Mouse (Mus musculus): ENCODE data around the gene Nedd9. TPM values are rescaled to one million over a fixed set of nuclear protein-coding genes. Genes with fewer than 3 reads are reported as not detected.
"Not testable (repeated sequence)": the region's sequence is repeated elsewhere in the genome, so short reads cannot be mapped to it uniquely, and the experiment has no call there.

The Nedd9 gene
- total RNA-seq, 2 experiments from 2014 or later: 15.1 to 17.4 TPM

DNA sequence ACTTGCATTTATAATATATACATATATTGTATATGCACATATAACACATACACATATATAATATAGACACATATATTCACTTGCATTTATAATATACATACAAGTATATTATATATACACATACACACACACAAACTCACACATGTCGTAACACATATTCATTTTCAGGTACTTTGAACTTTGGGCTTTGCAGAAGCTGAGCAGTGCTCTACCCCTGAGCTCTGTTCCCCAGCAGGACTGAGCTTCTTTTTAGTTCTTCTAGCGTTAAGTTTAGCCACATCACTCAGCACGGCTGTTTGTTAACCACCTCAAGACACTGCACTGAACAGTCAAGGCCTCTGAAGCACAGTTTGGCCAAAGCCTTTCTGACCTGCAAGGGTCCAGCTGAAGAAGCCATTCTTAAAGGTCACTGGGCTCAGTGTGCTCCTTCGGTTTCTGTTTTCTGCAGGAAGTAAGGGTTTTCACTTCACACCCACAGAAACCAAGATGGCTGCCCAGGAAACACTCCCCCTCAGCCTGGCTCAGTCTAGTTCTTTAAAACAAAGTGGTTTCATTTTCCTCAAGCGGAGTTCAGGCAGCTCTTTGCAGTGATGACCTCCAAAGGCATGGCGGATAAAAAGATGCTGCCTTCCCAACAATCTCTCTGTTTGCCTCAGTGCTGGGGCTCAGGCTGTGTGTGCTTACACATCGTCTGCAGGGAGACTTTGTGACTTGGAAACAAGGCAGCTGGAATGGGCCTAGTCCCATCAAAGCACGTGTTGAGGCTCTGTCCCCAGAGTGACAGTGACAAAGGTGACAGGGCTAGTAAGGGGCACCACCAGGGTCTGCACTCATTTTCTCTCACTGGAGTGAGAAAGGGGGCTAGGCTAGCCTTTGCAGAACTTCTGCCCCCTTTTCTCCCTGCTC, 114.4 kb downstream of the Nedd9 start:
- no peak for DNase-seq

DNA sequence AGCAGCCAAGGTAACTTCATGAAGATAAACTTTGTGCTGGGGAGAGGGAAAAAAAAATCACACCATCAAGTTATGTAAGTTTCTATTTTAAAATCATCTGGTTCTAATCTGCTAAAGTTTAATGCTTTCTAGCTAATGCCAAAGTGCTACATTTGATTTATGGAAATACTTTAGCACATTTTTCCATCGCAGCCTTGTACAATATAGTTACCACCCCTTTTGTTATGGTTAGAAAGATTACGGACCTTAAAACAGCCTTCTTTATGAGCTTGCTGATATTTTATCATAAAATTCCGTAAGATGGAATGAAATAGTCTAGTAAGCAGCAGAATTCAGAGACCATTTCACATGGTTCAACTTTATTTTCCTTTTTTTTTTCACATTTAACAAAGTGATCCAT, 115.6 kb downstream of the Nedd9 start:
- no peak for DNase-seq

DNA sequence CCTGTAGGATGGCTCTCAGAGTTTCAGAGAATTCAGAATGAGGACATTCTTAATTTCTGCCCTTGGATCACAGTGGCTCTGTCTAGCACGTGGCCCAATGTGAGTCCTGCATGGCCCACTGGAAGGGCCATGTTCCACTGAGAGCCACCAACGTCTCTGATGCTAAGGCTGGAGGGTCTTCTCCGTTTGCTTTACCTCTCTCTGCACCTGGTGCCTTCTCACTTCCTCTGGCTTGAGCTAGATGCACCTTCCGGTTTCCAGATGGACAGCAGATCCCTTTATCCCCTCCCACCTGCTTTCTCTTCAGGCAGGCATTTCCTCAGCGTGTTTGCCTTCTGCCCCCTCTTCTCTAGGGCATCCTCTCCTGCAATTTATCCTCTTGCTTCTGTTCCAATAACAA, 118.5 kb downstream of the Nedd9 start:
- DNase-seq: no peak

DNA sequence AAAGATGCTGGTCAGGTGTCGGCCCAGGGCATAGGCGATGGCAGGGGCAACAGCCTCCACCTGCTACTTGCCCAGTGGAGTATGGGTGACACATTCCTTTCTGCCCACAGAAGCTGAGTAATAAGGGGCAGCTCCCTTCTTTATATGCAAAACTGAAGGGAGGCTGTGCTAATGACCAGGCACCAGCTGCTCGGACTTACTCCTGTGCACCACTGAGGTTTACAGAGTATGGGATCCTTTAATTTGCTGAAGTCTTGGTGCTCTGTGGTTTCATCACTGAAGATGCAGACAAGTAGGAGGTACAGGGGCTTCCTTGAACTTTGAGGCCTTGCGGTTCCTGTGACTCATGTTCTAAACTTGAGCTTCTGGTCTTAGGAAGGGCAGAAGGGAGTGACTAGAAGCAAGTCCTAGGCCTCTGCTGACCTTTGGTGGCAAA, 120.0 kb downstream of the Nedd9 start:
- no peak for DNase-seq

DNA sequence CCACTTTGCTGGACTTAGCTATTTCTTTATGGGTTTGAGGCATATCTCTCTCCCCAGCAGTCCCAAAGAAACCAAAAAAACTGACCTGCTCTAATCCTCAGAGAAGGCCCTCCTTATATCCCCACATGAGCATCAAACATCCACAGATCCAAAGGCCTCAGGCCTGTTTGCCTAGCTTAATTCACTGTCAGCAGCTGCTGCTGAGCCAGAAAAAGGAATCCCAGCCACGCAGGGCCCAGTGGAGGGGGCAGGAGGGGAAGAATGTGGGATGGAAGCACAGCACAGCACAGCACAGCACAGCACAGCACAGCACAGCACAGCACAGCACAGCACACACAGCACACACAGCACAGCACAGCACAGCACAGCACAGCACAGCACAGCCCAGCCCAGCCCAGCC, 120.6 kb downstream of the Nedd9 start:
- DNase-seq: not testable (repeated sequence)

DNA sequence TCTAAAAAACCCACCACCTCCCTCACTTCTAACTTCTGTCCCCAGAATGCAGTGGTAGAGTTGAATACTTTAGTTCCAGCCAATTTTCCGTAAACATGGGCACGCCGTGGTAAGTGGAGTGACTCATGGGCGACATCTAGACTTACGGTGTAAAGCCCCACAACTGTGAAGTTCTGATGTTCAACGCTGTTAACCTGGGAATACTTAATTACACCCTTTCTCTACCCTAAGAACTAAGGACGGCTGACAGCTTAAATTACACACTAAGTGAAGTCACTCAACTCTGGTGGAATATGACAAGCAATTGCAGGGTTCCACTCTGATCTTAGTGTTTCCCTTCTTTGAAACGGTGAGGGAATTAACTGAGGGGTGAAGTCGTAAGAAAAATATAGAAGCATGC, 122.9 kb downstream of the Nedd9 start:
- DNase-seq: no peak

DNA sequence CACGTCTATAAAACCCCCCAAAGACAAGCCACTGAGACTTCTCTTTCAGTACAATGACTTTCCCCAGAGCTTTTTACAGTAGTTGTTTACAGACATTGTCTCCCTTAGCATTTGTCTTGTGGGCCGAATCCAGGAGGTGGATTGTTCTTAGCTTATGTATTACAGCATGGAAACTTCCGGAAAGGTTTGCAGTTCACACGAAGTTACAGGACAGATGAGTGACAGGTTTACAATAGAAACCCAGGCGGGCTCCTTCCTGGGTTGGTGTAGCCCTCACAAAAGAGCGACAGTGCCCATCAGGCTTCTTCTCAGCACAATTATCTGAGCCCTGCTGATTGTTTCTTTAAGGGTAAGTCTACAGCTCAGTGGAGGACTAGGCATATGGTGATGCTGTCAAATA, 124.3 kb downstream of the Nedd9 start:
- no peak for DNase-seq

DNA sequence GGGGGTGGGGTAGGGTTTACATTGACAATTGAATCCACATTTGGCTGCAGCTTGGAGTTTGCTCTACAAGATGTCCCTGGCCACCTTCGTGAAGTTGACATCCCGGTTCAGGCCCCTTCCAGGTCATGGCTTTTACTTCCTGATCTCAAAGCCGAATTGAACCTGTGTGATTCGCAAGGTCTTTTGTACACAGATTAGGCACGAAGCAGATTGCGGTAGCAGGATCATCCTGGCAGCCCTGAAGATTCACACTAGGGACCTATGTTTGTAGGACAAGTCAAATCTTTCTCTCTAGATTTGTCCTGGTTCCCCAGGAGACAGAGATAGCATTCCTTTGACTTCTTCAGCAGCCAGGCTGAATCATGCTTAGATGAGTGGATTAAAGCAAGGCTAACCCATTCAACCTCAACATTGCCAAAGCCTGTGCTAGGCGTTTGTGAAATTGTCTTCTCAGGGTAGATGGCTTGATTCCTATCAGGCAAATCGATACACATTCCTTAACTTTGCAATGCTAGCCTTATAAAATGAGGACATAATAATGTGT, 126.8 kb downstream of the Nedd9 start:
- no peak for DNase-seq

DNA sequence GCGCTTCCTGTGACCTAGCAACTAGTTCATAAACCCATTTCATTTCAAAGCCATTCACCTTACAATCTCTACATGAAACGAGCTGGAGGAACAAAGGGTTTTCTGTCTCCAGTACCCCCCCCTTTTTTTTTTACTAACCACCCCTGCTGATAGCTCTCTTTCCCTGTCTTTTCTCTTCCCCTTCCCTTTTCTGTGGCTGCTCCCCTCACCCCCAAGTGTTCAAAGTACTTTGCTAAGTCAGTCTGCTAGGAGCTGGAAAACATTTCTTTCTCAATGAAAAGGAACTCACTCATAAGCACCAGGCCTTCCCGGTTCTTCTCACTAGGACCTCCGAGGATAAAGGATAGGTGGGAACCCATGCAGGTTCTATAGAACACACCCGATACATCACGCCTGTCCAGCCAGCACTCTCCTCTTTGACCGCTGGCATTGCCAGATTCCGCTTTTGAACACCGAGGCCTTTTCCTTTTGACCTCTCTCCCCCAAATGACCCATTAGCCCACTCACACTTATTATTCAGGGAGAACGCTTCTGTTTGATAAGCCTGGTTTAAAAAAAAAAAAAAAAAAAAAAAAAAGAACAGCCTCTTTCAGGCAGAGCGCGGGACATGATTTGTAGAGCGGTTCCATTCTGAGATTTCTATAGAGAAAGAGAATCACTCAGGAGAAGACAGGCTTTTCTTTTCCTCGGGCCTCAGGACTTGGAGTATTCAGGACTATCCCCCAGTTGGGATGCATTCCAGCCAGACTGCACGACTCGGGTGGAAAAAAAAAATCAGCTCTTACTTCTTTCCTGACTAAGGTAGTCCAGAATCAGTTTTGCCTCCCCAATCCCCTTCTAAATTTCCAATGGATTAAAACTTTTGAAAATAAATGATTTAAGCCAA, 127.6 kb downstream of the Nedd9 start:
- DNase-seq: no peak

DNA sequence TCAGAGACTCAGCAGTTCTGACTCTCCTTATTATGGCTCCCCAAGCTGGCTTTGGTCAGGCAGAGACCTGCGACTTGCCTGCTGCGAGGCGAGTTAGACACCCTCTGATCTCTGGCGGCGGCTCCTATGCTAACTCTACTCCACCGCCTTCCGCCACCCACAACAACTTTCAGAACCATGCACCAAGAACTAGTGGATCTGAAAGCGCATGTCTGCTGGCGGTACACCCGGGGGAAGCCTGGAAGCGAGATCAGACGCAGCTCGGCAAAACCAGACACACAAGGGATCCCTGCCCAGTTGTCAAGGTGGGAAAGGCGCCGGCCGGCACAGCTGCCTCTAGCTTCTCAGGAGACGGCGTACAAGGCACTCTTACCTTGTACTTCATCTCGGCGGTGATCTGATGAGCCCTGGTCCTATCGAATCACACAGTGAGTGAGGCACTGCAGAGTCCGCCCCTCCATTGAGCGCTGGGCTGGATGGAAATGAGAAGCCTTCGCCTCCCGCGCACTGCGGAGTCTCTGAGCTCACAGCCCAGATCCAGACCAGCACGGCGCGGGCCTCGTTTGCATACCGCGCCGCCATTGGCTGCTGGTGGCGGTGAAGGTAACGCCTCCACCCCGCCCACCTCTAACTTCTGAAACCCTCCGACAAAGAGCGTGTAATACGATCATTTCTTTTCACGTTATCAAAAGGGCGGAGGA, 128.5 kb downstream of the Nedd9 start:
- DNase-seq: peak; percentile 89

DNA sequence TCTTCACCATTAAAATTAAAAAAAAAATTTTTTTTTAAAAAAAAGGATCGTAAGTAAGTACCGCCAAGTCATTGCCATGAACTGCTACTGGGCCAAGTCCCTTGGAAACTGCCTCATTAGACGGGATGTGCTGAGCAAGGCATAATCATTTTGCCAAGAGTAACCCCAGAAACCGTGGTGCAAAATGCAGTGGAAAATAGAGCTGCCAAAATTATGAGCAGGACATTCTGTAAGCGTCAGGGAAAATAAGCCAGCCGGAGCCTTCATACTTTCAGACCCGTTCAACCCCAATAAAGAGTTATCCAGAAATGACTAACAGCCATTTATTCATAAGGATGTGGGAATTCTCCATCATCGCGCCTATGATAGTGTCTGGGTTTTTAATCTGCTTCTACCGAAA, 129.2 kb downstream of the Nedd9 start:
- DNase-seq: no peak

DNA sequence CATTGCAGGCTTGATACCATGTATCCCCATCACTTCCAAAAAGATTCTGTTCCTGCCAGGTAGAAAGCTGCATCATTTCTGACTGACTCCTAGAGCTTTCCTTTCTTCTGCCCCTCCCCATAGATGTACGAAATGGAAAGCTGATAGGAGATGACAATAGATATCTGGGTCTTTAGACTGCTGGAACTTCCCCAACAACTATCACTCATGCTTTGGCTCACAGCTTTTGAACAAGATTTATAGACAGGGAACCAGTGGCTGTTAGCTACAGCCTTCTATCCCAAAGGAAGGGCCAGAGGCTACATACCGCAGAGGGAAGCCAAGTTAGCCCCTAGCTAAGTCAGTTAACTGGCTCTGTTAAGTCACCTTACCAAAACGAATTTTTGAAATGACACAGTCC, 129.6 kb downstream of the Nedd9 start:
- no peak for DNase-seq

DNA sequence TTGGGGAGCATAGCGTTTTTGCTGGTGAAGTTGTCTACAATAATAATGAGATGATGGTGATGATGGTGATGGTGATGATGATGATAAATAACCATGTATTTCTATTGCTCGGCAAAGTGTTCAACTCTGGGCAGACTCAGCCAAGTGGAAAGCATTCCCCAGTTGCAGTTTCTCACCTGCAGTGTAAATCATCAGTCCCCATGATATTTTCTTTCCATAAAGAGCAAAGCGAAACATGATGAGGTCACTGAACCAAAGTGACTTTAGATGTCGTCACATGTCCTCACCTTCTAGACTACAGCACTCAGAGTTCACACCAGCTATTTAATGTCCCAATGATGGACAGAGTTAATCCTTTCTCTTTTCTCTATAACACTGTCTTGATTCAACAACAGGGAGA, 130.0 kb downstream of the Nedd9 start:
- no peak for DNase-seq

DNA sequence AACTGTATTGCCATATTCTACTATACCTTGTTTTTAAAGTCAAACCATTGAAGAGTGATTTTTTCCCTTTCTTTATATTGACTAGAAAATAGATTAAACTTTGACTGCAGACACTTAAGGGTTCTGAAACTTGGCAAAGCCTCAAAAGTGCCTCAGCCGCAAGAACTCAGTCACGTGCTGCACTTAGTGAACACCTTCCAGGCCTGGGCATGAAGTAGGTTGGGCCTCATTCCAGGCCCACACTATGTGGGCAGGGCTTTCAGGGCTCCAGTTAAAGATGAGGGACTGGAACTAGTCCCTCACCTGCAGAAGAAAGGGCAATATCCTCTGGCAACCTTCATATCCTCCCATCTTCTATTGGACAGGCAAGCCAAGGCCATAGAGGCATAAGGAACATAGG, 131.6 kb downstream of the Nedd9 start:
- DNase-seq: no peak

DNA sequence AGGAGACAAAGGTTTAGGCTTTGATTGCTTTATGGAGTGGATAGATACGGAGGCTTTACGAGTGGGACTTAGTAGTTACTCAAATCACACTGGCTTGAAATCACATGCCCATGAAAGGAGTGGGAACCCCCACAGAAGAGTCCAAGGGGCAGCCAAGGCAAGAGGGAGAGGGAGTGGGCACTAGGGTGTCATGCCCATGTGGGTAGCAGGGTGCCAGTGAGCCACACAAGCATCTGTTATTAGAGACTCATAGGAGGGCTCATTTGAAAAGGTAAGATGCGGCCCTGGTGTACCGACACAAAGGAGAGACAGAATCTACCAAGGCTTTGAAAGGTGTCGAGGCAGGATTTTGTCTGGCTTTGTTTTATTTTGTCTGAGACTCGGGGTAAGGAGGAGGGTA, 132.6 kb downstream of the Nedd9 start:
- DNase-seq: no peak

DNA sequence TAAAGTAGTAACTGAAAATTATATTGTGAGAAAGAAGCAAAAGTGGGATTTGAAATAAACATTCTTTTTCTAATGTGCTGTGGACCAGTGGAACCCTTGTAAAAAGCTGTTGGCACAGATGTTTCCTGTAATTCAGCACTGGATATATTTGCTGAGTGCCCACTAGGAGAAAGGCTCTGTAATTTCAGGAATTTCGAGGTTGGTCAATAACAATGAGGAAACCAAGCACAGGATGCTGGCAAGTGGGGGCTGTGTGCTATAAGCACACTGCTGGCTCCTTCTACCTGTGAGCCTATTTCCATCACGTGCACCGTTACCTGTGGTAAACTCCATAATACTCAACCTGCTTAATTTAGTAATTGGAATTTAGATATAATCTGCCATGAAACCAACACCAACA, 133.5 kb downstream of the Nedd9 start:
- DNase-seq: no peak

DNA sequence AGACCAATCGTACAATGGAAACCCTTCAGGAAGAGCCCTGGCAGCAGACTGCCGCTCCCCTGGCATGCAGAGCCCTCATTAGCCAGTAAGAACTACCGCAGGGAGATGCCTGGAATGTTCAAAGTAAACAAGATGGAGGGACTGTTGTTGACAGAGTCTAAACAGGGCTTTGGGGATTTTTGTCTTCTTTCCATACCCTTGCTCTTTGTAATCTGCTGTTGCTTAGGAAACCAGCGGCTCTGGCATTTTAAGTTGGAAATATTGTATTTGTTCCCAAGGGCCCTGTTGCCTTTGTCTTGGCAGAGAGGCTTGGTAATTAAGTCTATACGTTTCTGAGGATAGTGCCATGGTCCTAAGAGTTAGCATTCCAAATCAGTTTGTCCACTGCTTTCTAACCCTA, 134.8 kb downstream of the Nedd9 start:
- no peak for DNase-seq

DNA sequence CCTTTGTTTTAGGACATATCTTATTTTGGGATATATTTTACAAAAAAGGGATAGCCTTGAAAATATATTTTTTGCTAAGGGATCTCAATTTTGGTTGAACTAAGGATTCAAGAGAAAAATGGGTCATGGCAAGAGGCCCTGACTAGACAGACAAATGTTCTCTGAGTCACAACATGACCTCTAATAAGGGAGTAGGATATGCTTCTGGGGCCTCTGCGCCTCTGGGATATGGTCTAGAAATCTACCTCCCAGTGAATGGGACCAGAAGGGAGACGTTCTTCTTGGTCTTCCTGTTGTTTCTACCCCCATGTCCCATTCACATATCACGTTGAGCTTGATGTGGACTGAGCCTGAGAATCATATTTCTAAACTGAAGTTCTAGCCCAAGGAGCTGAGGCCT, 136.6 kb downstream of the Nedd9 start:
- no peak for DNase-seq

DNA sequence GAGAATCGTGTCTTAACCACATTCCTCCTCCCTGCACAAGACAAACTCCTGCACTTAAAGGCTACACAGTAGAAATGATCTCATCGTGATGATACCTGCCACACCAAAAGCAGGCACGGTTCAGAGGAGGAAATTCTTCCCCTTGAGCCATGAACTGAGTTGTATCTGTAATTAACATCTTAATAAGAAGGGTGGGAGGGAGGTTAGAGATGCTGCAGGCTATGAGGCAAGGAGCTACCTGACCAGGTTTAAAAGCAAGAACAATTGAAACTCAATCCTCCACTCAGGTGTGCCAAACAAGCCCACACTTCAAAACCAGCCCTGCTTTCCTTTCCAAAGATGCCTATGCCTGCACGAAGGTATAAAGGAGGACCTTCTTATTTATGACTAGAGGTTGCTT, 137.4 kb downstream of the Nedd9 start:
- no peak for DNase-seq

DNA sequence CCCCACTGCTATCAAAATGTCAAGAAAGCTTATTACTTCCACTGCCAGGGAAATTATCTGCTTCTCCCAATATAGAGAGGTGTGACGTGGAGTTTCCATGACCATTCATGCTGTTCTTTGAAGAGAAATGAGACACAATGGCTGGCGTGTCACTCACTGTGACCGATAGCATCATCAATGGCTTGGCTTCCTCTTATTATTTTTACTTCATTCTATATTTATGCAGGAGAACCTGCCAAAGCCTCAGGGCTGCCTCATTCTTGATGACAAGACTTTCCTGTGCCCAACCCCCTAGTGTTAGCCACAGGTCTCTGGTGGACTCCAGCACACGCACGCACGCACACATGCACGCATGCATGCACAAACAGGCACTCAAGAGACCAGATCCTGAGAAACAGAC, 141.4 kb downstream of the Nedd9 start:
- no peak for DNase-seq

DNA sequence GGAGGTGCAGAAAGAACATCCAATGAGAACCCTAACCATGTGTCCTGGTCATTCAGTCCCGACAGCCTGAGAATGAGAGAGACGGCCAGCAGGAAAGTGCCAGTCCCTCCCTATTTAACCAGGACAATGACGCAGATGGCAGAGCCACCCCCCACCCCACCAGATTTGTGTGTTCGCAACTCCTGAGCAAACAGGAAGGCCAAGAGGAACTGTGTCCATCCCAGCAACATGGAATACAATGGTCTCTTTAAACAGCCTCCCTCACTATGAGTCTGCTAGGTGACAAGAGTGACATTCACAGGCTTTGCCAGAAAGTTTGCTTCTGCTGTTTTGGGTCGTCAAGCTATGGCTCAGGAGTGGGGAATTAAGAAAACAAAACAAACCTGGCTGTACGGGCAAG, 141.9 kb downstream of the Nedd9 start:
- DNase-seq: no peak

DNA sequence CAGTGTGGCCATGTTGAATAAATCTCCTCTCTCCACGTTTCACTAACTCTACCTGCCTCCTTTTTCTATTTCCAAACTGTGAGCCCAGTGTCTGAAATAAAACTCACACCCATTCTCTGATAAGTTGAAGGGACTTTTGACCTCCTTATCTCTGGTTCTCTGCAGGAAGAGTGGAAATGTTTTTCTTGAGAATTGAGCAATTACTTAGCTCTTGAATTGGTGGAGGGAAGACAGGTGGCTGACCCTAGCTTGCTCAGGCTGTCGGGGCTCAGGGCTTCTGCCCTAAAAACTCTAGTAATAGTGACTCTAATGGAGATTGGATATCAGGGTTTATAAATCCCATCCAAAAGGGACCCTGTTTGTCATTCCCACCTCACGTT, 143.3 kb downstream of the Nedd9 start:
- no peak for DNase-seq
